Mouse (Mus musculus) stomach, embryonic 14.5 days (tissue): ENCODE data around the gene Pik3r2. TPM values are rescaled to one million over a fixed set of nuclear protein-coding genes. Genes with fewer than 3 reads are reported as not detected.

Experiments
- ATAC-seq: fragments of 200-750 bp; cut with Nextera tagmentation; 2 replicates; pipeline ENCODE4 v1.8.0; 2017; ENCODE audit warnings: low read depth, moderate TSS enrichment; ENCODE audit not compliant: insufficient number of reproducible peaks, insufficient read depth, low FRiP score
- H3K27ac ChIP-seq: fragments of 300-500 bp; sonication (generic); 2 replicates; pipeline ENCODE4 v1.5.1; 2014; ENCODE audit warnings: mild to moderate bottlenecking, low read length, moderate library complexity, mixed read lengths
- H3K27me3 ChIP-seq: fragments of 300-500 bp; sonication (generic); 2 replicates; pipeline ENCODE4 v1.6.1; 2014; ENCODE audit warnings: low read length, control low read depth, mixed read lengths; ENCODE audit not compliant: control insufficient read depth, insufficient read depth
- H3K36me3 ChIP-seq: fragments of 300-500 bp; sonication (generic); 2 replicates; pipeline ENCODE4 v1.6.1; 2014; ENCODE audit warnings: mild to moderate bottlenecking, control low read depth, low read length, moderate library complexity, mixed read lengths; ENCODE audit not compliant: control insufficient read depth, insufficient read depth
- H3K4me1 ChIP-seq: fragments of 300-500 bp; sonication (generic); 2 replicates; pipeline ENCODE4 v1.6.1; 2014; ENCODE audit warnings: low read length, control low read depth, mixed read lengths; ENCODE audit not compliant: control insufficient read depth, insufficient read depth
- H3K4me2 ChIP-seq: fragments of 300-500 bp; sonication (generic); replicated peaks from 2 replicates; pipeline ENCODE4 v1.6.1; 2014; ENCODE audit warnings: low read depth, low read length, control low read depth
- H3K4me3 ChIP-seq: fragments of 300-500 bp; sonication (generic); 2 replicates; pipeline ENCODE4 v1.5.1; 2014; ENCODE audit warnings: low read depth, low read length, control low read depth
- H3K9ac ChIP-seq: fragments of 300-500 bp; sonication (generic); replicated peaks from 2 replicates; pipeline ENCODE4 v1.6.1; 2014; ENCODE audit warnings: low read depth, mild to moderate bottlenecking, control low read depth, low read length, moderate library complexity, mixed read lengths
- H3K9me3 ChIP-seq: fragments of 300-500 bp; sonication (generic); 2 replicates; pipeline ENCODE4 v1.6.1; 2016; ENCODE audit warnings: low read depth, low read length, control low read depth; ENCODE audit not compliant: control insufficient read depth
- WGBS: fragments of 180-500 bp; shearing (Covaris S2); extraction: QIAGEN DNeasy Blood & Tissue Kit; methylation state at CpG from one replicate; pipeline ENCODE4 v1.1.7; 2014; 5-methylcytosine and 5-hydroxymethylcytosine counted together
- polyA plus RNA-seq: library from polyadenylated mRNA; unstranded; fragments of >200 nt; fragmentation: Nextera tagmentation; extraction: Ambion mirVana; gene quantifications from 2 replicates; pipeline ENCODE4 v1.2.1, GENCODE M21; 2014

The Pik3r2 gene
- polyA plus RNA-seq, 1 experiment from 2014 or later = 44.5 TPM

DNA sequence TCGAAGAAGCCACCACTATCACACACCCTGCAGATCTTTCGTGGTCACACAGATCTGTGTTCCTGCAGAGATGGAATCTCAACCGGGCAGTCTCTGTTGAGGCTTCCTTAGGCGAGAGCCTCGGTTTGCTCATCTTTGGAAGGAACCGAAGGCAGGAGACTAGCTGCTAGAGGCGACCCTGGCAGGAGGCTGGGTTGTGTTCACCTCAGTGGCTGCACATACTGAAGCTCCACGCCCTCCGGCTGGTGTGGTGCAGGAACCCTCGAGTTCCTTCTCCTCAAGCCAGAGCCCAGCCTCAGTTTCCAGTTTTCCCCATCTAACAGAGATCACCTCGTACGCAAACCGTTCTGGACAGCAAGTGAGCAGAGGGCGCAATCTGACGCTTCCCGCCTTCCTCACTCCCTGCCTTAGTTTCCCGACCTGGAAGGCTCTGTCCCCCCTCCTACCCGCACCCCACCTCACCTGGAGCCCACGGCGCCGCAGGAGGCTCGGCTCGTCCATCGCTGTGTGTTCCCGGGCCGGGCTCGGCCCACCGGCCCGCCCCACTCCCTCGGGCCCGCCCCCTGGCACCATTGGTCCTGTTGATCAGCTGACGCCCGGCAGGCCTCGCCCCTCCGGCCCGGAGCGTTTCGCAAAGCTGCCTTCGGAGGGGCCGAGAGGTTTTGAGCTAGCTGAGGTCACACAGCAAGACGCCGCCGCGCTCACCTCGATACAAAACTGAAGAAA lies 28.1 kb upstream of the Pik3r2 start, which contains the start of gene Mast3:
TSS of gene Mast3 (minus strand) at position 574 of the 726 bp plus-strand sequence.
- Histone ChIP-seq H3K4me1 (peaks cover 11% of the 10 kb centered on the region), H3K36me3 (no peaks in the 10 kb centered on the region), H3K9ac (no peak within 1 kb of the TSS), H3K27me3 (peaks cover 12% of the 10 kb centered on the region; the same call in 1 of the 2 replicates), H3K4me3 (peak within 1 kb of the TSS; percentile 44), H3K4me2 (peak within 1 kb of the TSS; percentile 96), H3K9me3 (no peaks in the 10 kb centered on the region), H3K27ac (no peak within 1 kb of the TSS)
- peak; percentile 87 for ATAC-seq
- WGBS = 1% methylated on average over 45 of the region's 45 CpGs

DNA sequence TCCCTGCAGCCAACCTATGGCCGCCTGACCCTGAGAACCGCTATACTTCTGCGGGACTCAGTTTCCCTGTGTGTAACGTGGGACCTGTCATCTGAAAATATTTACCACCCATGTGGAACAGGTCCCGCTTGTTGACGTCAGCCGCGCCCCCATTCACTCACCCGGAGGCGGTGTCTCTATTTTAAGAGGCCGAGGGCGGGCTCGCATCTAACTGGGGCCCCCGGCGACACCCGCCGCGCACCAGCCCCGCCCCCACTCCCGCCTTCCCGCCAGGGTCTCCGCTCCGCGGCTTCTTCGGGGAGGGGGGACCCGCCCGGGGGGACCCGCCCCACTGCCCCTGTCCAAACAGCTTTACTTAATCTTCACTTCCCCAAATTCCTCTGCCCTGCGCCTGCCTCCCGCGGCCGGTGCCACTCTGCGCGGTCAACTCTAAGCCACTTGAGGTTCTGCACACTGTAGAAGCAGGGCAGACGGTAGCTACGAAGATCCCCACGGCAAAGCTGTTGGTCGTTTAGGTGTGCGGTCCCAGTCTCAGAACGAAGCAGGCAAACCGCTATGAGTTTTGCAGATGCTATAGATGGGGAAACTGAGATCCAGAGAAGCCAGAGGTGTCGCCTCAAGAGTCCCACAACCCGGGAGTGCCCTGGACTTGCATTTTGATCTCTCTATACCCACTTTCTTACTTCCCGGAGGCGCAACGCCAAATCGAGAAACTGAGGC lies 27.4 kb upstream of the Pik3r2 start:
- Histone ChIP-seq H3K27ac (no peak overlapping the region), H3K9ac (no peak overlapping the region), H3K4me1 (peaks cover 11% of the 10 kb centered on the region), H3K9me3 (no peaks in the 10 kb centered on the region), H3K36me3 (no peaks in the 10 kb centered on the region), H3K4me3 (peak overlapping the region; percentile 44), H3K27me3 (peaks cover 17% of the 10 kb centered on the region; the same call in 1 of the 2 replicates), H3K4me2 (peak overlapping the region; percentile 96)
- ATAC-seq = 0 out of 2 replicates have a peak, but pooled peaks have one; percentile 23
- 2% methylated on average over 45 of the region's 47 CpGs for WGBS

DNA sequence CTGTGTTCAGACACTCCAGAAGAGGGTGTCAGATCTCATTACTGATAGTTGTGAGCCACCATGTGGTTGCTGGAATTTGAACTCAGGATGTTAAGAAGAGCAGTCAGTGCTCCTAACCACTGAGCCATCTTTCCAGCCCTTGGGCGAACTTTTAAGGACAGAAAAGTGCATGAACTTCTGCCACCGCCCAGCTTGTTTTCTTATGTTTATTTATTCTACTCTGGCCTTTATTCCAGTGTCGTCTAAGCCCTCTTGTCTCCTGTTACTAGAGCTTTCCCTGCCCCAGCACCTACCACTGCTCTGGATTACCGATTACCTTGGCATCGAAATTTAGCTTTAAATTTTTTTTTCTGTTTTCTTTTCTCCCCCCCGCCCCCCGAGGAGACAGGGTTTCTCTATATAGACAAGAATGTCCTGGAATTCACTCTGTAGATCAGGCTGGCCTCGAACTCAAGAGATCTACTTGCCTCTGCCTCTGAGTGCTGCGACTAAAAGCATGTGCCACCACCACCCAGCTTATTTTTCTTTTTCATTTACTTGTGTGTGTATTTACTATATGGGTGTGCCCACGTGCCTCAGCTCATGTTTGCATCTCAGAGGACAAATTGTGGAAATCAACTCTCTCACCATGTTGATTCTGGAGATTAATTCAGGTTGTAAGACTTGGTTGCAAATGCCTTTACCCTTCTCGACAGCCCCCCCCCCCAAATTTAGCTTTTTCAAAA lies 26.4 kb upstream of the Pik3r2 start:
- no peaks in the 10 kb centered on the region for H3K36me3 ChIP-seq
- H3K27me3 ChIP-seq = peaks cover 27% of the 10 kb centered on the region
- H3K9me3 ChIP-seq = no peaks in the 10 kb centered on the region
- H3K9ac ChIP-seq = no peak overlapping the region
- H3K4me1 ChIP-seq = peaks cover 11% of the 10 kb centered on the region
- ATAC-seq = no peak
- no peak overlapping the region for H3K27ac ChIP-seq
- WGBS = 52% methylated on average over 11 of the region's 11 CpGs
- no peak overlapping the region for H3K4me3 ChIP-seq
- no peak overlapping the region; the same call in 1 of the 2 replicates for H3K4me2 ChIP-seq

DNA sequence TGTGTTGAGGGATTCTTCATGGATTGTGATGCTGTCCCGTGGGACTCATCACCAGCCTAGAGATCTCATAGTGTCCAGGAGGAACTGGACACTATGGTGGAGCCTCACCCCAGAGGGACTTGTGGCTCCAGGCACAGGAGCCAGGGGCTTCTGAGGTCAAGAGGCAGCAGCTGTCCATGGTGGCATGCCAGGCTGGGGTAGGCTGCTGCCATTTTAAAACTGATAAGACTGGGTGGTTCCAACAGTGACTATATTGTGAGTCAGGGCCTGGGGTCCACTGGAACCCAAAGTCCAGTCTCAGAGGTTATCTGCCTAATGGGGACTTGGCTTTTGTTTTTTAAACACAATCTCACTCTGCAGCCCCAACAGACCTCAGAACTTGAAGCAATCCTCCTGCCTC lies 25.3 kb upstream of the Pik3r2 start:
- Histone ChIP-seq H3K4me2 (no peak overlapping the region), H3K9me3 (no peaks in the 10 kb centered on the region), H3K36me3 (no peaks in the 10 kb centered on the region), H3K9ac (no peak overlapping the region), H3K4me1 (peaks cover 15% of the 10 kb centered on the region), H3K4me3 (no peak overlapping the region), H3K27me3 (peaks cover 27% of the 10 kb centered on the region), H3K27ac (no peak overlapping the region)
- WGBS = 75% methylated on average over 1 of the region's 1 CpGs
- ATAC-seq = no peak

DNA sequence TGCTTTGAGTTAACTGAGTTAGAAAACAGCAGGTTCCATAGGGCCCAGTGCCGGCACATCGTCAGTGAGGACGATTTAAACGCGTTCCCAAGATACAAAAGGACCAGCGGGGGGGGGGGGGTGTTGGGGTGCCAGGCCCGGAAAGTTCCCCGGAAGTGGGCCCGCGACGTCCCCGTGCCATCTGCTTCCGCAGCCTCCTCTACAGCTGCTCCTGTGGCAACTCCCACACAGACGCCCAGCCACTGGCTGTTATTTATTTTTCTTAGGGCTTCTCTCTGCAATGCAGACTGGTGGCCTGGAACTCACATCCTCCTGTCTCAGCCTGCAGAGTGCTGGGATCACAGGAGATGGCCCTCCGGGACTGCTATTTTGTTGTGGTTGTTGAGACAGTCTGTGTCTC lies 24.6 kb upstream of the Pik3r2 start:
- peaks cover 27% of the 10 kb centered on the region for H3K27me3 ChIP-seq
- no peak overlapping the region for H3K27ac ChIP-seq
- WGBS = 35% methylated on average over 15 of the region's 15 CpGs
- no peak overlapping the region for H3K4me2 ChIP-seq
- no peak for ATAC-seq
- H3K4me3 ChIP-seq = no peak overlapping the region
- peaks cover 15% of the 10 kb centered on the region for H3K4me1 ChIP-seq
- H3K9ac ChIP-seq = no peak overlapping the region
- H3K36me3 ChIP-seq = no peaks in the 10 kb centered on the region
- H3K9me3 ChIP-seq = no peaks in the 10 kb centered on the region

DNA sequence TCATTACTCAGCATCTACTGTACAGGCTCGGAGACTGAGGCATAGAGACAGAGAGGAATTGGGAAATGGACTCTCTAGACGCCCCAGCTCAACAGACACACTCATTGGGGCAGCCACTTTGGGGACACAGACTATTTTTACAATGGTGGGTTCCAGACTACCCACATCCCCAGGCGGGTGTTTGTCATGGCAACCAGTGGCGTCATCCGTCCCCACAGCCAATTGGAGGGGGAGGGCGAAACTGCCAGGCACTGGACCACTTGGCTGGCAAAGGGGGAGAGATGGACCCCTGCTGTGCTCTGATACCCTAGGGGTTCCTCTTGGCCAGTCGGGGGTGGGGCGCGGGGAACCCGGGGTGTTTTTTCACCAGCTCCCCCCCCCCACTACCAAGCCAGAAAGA lies 24.1 kb upstream of the Pik3r2 start:
- 63% methylated on average over 10 of the region's 10 CpGs for WGBS
- peaks cover 27% of the 10 kb centered on the region for H3K27me3 ChIP-seq
- no peak for ATAC-seq

DNA sequence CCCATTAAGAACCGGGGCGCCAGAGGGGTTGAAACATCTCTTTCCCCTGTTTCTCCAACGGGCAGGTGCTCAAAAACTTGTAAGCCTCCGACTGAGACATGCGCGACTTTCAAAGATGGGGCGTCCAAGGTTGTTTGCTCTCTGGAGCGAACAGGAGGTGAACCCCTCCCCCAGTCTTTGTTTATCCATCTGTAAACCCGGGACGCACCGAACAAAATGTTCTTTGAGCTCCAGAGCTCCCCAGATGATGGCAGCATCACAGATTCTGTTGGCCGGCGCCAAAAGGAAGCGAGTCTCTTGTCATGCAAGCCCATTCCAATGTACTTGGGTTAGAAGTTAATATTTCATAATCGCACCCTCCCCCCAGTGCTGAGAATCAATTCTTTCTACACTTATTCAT lies 21.8 kb upstream of the Pik3r2 start:
- Histone ChIP-seq H3K4me3 (peak overlapping the region; percentile 46), H3K36me3 (no peaks in the 10 kb centered on the region), H3K27ac (no peak overlapping the region), H3K4me1 (peaks cover 4% of the 10 kb centered on the region; the same call in 1 of the 2 replicates), H3K27me3 (peaks cover 20% of the 10 kb centered on the region), H3K4me2 (peak overlapping the region; percentile 94), H3K9ac (no peak overlapping the region), H3K9me3 (no peaks in the 10 kb centered on the region)
- ATAC-seq = no peak
- WGBS = 14% methylated on average over 15 of the region's 15 CpGs

More for the DNA sequence above, 24.1 kb upstream of the Pik3r2 start:
- no peak overlapping the region for H3K27ac ChIP-seq
- no peaks in the 10 kb centered on the region for H3K9me3 ChIP-seq
- no peaks in the 10 kb centered on the region for H3K36me3 ChIP-seq
- H3K9ac ChIP-seq = no peak overlapping the region
- peaks cover 15% of the 10 kb centered on the region for H3K4me1 ChIP-seq
- H3K4me2 ChIP-seq = no peak overlapping the region
- no peak overlapping the region for H3K4me3 ChIP-seq
